Mouse (Mus musculus) megakaryocyte, embryonic 14.5 days (primary cell): ENCODE results near the gene Vamp2.

Experiments used
- FLI1 ChIP-seq: IDR thresholded peaks from 2 replicates; pipeline ENCODE4 v1.6.1; 2012; ENCODE audit warnings: low read length, inconsistent platforms, mixed read lengths
- GATA1 ChIP-seq: IDR thresholded peaks from 3 replicates; pipeline ENCODE4 v1.6.1; 2012; ENCODE audit warnings: mixed read lengths, low read length, inconsistent platforms, borderline replicate concordance

DNA sequence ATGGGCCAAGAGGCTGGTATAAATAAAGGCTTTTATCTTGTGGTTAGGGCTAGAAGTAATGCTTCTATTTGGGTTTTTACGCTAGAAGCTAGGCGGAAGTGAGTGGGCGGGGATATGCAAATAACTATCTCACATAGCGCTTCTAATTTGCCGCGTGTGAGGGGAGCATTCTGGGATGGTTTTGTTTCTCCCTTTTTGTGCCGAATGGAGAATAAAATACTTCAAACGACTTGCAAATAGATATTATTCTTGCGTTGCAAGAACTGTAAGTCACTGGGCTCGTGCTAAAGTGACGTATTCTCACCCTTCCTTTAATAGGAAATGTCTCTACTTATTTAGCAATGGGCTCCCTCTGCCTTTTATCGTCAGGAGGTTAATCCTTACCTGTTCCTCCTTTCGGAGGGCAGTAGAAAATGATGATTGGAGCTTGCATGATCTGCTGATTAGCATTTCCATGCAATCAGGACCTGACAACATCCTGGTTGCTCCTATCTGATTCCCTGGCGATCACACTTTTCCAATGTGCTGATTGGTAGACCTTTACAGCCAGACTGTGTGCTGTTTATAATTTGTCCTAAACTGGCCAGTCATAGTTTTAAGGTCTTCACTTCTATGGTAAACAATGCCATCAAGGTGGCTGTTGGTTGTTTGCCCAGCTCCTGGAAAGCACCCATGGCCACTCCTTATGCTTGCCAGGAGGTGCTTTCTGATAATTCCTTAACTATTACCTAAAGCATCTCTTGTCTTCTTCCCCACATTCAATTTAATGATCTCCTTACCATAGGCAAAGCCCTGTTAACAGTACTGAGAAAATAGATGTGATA, 15.0 kb upstream of the Vamp2 start:
- TF ChIP-seq FLI1: no peak
- peak; percentile 100 for TF ChIP-seq GATA1
